Mouse (Mus musculus) adrenal gland, postnatal 14 days (tissue): ENCODE measurements around the gene Notch1. TPM values are rescaled to one million over a fixed set of nuclear protein-coding genes. Genes with fewer than 3 reads are reported as not detected.

Experiments used
- DNase-seq: peaks from one replicate; pipeline ENCODE4 v3.0.0; 2021; ENCODE audit warnings: mixed read lengths
- total RNA-seq: library from RNA; stranded (reverse); gene quantifications from 2 replicates; pipeline ENCODE4 v1.2.3, GENCODE M21; 2021

Notch1 gene
- total RNA-seq, 1 experiment from 2014 or later, result 27.5 TPM

DNA sequence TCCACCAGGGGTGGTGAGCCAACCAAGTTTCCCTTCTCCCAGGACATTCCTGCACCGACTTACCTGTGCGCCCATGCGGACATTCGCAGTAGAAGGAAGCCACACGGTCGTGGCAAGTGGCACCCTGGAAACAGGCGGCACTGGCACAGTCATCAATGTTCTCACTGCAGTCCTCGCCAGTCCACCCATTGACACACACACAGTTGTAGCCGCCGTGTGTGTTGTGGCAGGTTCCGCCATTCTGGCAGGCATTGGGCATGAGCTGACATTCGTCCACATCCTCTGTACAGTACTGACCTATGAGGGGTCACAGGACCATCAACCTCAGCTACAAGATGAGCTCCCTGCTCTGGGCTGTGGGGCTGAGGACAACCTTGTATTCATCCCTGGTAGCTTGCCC lies 35.6 kb downstream of the Notch1 start:
- no peak for DNase-seq

DNA sequence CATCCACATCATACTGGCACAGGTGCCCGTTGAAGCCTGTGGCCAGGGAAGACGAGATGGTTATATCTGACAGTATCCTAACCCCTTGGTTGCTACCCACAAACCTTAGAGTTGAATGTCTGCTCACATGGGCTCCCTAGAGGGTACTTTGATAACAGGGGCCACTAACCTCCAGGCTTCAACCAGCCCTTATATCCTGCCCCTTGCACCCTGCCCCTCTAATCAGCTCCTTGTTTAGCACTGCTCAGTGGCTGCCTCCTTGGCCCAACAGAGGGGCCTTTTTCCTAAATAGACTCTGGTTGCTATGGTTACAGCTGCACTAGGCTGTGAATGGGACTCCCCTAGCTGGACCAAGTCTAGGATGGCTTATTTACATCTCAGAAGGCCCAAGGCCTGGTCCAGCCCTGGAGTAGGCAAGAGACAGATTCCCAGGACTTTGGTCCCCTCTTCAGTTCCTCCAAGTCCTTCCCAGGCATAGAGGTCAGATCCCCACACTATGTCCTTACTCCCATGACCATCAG lies 37.7 kb downstream of the Notch1 start:
- no peak for DNase-seq

DNA sequence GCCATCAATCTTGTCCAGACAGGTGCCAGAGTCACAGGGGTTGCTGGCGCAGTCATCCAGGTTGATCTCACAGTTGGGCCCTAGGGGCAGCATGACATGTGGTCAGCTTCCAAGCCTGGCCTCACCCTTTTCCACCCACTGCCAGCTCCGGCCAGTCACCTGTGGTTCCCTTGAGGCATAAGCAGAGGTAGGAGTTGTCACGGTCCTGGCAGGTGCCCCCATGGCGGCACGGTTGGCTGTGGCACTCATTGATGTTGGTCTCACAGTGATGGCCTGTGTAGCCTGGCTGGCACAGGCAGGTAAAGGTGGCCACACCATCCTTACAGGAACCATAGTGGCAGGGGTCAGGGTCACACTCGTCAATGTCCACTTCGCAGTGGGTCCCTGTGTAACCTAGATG lies 38.6 kb downstream of the Notch1 start:
- no peak for DNase-seq

DNA sequence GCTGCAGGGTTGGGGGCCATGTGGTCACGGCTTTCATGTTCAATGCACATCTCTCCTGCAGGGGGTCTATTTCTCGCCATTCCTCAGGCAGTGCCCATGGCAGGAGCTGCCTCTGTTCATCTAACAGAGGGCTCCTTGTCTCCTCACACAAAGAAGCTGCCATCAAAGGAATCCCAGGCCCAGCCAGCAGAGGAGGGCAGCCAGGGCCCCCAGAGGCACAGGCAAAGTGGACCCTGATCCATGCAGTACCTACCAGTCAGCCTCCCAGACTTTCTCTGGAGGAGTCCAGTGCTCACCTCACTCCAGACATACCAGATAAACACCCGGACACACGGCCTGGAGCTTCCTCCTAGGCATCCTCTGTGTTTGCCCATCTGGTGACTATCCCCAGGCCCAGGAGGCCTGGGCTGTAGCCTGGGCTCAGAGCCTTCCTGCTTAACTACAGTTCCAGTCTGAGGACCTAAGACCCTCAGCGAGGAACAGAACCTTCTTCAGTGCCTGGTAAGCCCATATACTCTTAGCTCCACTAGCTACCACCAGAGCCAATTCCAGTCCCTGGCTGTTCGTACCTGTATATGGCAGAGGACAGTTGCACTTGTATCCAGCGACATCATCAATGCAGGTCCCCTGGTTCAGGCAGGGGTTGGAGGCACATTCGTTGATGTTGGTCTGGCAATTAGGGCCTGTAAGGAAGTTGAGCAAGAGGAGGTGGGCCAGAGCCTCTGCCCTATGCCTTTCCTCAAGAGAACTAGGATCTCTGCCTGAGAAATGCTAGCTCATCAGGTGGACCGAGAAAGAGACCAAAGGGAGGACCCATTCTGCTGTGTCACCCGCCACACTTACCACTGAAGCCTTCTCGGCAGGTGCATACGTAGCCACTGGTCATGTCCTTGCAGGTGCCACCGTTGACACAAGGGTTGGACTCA lies 40.7 kb downstream of the Notch1 start:
- DNase-seq, result no peak

DNA sequence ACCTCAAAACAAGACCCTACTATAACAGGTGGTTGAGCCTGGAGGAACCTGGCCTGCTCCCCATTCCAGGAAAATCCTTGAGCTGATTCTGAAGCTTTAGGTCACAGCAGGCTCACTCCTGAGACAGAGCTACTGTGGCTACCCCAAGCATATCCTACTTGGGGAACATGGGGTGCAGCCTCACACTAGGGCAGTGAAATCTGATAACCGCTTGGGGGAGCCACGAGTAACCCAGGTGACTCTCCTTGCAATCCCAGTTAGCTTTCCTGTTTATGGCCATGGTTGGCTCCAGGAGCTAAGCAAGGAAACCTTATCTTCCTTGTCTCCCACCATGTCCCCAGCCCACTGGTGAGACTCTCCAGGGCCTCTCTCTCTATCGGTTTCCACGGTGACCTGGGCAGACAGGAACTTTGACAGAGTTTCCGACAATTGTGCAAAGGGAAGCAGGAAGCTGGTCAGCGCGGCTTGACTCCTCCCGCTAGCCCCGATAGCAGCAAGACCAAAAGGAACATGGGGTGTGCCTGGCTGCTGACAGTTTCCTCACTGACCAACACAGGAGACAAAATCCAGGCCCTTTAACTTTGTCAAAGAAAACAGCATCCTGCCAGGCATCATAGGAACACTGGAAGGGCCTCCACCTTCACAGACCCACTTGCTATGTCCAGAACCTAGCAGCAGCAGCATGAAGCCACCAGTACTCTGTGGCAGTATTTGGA lies 41.5 kb downstream of the Notch1 start:
- DNase-seq, result peak; percentile 67

DNA sequence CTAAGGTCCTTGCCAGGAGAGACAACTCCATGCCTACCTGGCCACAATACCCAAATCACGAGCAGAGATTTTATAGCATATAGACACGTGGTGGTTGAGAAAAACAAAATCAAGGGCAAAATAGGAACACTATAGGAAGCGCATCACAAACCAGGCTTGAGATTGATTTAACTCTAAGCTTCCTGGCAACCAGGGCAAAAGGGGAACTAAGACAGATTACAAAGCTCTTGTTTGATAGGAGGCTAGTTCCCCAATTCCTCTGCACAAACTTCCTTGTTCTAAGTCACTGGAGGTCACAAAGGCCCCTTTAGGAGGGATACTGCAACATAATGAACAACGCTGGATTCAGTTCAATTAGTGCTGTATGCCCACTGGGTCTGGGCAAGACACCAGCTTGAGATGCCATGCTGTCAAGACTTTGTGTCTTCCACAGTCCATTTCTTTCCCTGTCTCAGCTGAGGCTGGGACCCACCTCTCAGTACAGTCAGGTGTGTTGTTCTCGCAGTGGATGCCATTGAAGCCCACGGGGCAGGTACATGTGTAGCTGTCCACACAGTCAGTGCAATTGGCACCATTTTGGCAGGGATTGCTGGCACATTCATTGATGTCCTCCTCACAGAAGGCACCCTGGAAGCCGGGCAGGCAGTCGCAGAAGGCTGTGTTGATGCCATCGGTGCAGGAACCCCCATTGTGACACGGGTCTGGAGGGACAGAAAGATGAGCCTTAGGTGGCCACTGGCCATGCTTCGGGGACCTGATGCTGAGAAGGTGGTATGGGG lies 44.0 kb downstream of the Notch1 start:
- DNase-seq, result no peak

DNA sequence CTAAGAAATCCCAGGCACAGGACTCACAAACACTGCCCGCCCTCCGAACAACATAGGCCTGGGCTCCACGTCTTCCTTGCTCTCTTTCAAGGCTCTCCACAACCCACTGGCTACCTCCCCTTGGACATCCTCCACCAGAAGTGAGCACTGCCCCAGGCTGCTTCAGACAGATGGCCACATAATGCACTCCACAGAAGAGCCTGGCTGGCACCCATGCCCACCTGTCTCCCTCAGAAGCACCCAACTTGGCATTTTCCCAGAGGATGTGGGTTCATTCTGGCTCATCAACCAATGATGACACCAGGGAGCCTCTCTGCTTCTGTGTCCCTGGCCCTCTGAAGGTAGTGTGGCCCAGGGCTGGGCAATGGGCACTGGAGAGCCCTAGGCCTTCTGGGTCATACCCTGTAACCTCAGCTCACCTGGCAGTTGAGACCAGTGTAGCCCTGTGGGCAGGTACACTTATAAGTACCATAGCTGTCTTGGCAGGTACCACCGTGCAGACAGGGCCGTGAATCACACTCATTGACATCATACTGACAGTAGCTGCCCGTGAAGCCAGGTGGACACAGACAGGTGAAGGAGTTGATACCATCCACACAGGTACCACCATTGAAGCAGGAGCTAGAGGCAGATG lies 44.7 kb downstream of the Notch1 start:
- DNase-seq, result no peak

DNA sequence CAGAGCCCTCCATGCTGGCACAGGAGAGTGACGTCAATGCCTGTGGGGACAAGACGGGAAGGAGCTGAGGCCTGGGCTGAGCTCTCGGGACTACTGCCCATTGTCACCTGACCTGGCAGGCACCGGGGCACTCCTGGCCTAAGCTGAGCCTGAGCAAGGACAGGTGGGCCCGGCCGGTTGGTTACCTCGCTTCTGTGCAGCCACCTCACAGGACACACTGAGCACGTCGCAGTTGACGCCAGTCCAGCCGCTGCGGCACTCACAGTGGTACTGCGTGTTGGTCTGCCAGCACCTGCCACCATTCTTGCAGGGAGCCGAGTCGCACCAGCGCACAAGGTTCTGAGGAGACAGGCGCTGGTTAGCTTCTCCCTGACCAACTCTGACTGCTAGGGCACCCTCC lies 45.5 kb downstream of the Notch1 start:
- no peak for DNase-seq

DNA sequence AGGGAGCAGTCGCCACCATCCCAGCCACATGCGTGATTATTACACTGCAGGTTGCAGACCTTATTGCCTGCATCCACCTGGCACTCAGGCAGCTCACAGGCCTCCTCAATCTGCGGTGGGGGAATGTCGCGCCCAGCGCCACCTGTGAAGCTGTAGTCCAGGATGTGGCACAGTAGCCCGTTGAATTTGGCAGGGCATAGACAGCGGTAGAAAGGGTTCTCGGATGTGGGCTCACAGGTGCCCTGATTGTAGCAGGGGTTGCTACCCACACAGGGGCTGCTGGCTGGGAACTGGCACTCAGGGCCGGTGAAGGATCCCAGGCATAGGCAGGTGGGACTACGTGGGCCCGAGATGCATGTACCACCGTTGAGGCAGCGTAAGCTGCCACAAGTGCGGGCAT lies 48.1 kb downstream of the Notch1 start:
- no peak for DNase-seq

DNA sequence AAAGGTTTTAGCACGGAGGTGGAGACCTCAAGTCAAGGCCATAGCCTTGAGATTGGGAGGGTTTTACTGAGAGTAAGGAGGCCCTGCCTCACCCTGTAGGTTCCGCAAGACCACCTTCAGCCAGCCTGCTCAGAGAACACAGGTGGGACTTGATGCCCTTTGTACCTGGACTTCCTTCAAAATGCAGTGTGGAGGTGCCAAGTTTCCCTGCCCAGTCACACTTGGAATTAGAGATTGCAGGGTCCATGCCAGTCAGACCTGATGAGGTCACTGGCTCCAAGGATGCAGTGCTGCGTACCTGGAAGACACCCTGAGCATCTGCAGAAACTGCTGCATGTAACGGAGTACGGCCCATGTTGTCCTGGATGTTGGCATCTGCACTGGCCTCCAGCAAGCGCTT lies 53.1 kb downstream of the Notch1 start:
- no peak for DNase-seq

DNA sequence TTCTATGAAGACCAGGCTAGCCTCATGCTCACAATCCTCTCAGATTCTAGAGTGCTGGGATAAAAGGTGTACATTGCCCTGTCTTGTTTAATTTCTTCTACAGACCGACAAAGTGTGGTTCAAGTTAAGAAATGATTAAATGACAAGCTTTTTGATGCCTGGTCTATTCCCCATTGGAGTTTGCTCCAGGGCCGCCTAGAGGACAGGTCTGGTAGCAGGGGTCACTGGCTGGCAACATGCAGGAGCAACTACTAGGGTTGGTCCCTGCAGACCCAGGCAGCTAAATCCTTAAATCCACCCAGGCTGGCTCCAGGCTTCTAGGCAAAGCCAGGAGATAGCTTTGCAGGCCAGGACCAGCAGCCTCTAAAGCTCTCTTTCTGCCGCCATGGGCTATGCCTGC lies 53.5 kb downstream of the Notch1 start:
- no peak for DNase-seq

DNA sequence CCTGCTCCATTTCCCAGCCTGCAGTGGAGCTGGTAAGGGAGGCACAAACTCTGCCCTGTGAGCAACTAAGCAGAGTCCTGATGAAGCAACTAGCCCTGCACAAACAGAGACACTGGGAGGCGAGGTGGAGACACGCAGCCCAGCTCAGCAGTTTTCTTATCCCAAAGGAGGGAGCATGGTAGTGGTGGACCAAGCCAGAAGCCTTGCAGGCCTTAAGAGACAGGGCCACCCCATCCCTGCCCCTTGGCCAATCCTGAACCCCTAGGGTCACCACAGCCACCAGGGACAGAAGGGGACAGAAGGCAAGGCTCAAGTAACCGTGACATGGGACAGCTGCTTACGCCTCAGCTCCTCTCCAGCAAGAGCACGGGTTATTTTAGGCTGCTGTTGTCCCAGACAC lies 54.8 kb downstream of the Notch1 start:
- no peak for DNase-seq

DNA sequence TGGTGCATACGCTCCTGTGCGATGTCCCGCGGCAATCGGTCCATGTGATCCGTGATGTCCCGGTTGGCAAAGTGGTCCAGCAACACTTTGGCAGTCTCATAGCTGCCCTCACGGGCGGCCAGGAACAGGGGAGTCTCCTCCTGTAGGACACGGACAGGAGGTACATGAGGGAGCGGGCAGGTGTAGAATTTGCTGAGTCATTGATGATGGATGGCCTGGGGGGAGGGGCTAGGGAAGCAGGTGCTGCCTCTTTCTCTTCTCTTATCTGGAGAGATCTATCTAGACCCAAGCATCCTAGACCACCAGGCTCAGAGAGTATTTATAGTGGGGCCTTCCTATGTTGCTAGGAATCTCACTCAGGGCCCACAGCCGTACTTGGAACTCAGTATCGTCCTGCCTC lies 55.6 kb downstream of the Notch1 start:
- DNase-seq, result no peak

DNA sequence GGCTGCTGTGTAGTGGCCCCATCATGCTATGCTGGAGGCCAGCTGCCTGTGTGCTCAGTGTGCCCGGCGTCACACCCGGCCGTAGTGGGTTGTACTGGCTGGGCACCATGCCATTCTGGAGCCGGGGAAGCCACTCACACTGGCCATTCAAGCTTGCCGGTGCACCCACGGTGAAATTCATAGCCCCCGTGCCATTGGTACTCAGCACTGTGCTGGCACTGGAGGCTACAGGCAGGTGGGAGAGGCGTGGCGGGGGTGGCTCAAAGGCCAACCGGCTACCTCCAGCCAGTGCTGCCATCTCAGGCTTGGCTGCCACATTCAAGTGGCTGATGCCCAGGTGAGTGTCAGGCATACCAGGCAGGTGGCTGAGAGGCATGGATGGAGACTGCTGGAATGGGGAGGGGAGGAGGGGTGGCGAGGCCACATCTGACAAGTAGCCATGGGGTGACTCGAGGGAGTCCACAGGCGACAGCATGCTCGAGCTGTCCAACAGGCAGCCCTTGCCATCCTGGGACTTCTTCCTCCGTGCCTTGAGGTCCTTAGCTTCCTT lies 56.3 kb downstream of the Notch1 start:
- no peak for DNase-seq

DNA sequence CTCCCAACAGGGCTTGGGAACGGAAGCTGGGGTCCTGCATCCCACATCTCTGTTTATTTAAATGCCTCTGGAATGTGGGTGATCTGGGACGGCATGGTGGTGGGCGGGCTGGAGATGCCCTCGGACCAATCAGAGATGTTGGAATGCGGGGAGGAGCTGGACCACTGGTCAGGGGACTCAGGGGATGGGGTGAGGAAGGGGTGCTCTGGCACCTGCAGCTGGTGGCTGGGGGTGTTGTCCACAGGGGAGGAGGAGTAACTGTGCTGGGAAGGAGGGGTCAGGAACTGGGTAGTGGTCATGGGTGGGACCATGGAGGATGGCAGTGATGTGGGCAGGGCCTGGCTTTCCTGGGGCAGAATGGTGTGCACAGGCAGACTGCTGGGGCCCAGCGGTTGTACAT lies 57.0 kb downstream of the Notch1 start:
- DNase-seq, result no peak

DNA sequence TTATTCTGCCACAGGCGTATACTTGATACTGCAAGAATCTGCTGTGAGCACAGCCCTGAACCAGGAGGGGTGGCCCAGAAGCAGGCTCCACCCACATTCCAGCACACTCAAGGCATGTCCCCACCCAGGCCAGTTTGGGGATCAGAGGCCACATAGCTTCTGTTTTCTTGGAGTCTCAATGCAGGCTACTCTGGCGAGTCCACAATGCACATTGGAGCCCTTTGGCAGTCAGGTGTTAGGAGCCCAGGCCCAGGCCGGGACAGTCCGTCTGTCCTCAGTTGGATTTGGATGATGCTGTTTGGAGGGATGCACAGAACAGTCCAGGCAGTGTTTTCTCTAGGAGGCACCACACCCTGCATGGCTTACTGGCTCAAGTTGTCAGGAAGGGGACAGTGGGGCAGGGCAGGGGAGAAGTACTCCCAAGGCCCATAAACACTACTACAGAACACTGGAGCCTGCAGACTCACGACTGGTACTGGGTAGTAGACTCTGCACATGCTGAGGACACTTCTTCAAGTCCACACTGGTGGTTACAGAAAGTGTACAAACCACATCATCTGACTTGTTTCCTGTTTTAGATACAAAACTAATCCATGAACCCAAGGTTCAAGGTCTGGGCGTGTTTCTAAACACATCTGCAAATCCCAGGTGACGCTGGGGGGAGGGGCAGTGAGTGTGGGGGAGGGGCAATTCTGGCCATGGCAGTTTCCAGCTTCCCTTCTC lies 57.9 kb downstream of the Notch1 start:
- DNase-seq, result peak; percentile 50

DNA sequence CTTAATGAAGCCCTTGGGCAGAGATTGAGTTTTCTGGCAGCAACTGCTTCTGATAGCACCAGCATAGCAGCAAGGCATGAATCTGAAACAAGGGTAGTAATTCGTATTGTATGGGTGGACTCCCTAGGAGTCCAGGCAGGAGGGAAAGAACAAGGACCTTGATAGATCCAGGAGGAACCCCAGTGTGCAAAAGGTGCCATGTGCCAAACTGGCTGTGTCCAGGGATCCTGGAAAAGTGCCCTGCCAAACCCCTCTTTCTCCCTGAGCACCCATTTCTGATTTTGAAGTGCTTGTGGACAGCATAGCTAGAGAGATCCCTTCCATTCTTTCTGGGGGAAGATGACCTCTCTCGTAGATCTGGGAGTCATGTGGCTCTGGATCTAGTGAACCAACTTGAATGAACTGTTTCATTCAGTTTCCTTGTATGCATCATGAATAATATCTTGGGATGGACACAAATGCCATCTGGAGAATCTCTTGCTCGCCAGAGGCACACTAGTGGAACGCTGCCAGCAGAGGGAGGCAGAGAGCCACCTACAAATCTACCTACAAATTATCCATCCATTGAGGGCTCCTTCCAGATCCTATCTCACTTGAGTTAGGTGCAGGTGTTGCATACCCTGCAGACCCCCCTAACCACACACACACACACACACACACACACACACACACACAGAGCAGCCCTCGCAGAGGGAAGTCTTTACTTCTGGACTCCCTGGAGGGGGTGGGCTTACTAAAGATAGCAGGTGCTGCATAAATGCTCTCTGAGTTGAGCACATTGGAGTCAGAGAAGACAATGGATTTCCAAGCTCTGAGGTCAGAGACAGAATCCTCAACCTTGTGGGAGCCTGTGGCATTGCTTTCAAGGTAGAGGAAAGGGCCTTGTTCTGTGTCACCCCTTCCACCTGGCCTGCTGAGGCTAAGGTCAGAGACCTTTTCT lies 67.1 kb downstream of the Notch1 start:
- peak; percentile 86 for DNase-seq

DNA sequence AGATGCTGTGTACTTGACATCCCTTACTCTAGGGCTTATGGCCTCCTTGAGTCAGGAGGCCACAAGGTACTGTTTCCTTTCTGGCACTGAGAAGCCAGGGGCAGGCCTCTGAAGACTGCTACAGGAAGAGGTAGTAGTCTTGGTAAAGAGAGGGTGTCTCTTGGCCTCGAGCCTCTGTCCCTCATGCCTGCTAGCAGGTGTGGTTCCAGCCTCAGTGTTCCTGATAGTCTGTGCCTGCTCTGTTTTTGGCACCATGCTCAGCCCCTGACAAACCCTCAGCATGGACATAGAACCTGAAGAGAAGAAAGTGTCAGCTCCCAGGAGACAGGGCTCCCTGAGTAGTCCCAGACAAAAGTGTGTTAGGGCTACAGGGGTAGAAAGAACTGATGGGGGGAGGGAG lies 69.0 kb downstream of the Notch1 start:
- DNase-seq, result no peak

DNA sequence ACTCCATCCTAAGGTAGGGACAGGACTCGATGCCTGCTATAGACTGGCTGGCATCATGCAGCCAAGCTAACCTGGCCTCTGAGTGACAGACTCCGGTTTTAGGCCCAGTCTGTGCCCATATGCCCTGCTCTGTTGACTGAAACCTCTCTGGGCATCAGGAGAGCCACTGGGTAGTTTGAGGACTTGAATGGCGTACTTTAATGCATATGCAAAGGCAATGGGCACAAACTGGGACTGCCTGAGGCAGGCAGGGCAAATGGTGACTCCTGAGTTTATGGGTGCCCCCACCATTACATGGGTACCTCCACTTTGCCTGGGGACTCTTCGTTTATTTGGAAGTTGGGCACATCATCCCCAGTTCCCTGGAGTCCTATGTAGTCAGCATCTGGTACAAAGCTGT lies 69.8 kb downstream of the Notch1 start:
- no peak for DNase-seq
